Mouse (Mus musculus) G1E (cell line): Measurements from ENCODE around the gene Tma7. TPM values are rescaled to one million over a fixed set of nuclear protein-coding genes. Genes with fewer than 3 reads are reported as not detected.
A peak's percentile ranks its signal among the peaks of the same experiment; 100 is the strongest.

Experiments
- ATAC-seq: 2 replicates; pipeline ENCODE4 v1.8.0; 2016; ENCODE audit warnings: mild to moderate bottlenecking; ENCODE audit not compliant: insufficient number of reproducible peaks, poor library complexity, low FRiP score, severe bottlenecking; ENCODE audit errors: extremely low read depth
- DNase-seq: peaks from one replicate; pipeline ENCODE4 v3.0.0; 2012; ENCODE audit warnings: low spot score
- H3K27me3 ChIP-seq: 2 replicates; pipeline ENCODE4 v1.6.1; 2012; ENCODE audit warnings: mild to moderate bottlenecking, low read length, inconsistent platforms; ENCODE audit not compliant: insufficient read depth
- H3K36me3 ChIP-seq: replicated peaks from 2 replicates; pipeline ENCODE3; 2012; ENCODE audit warnings: mild to moderate bottlenecking, inconsistent platforms
- H3K4me1 ChIP-seq: 2 replicates; pipeline ENCODE4 v1.6.1; 2012; ENCODE audit warnings: low read depth, low read length, inconsistent platforms, mixed read lengths; ENCODE audit not compliant: insufficient read depth
- H3K4me3 ChIP-seq: 2 replicates; pipeline ENCODE4 v1.5.1; 2012; ENCODE audit warnings: low read depth, mild to moderate bottlenecking, inconsistent platforms, low read length, moderate library complexity, mixed read lengths
- H3K9me3 ChIP-seq: replicated peaks from 2 replicates; pipeline ENCODE4 v1.6.1; 2012; ENCODE audit warnings: inconsistent platforms
- CTCF ChIP-seq: IDR thresholded peaks from 2 replicates; pipeline ENCODE4 v1.5.1; 2012; ENCODE audit warnings: low read depth, low read length, inconsistent platforms, mixed read lengths
- GATA1 ChIP-seq: IDR thresholded peaks from 2 replicates; pipeline ENCODE4 v1.6.1; 2012; ENCODE audit warnings: borderline replicate concordance, low read length, inconsistent platforms, mixed read lengths
- GATA2 ChIP-seq: IDR thresholded peaks from 2 replicates; pipeline ENCODE4 v1.6.1; 2012; ENCODE audit warnings: low read depth, low read length, inconsistent platforms, borderline replicate concordance
- POLR2AphosphoS5 ChIP-seq: IDR thresholded peaks from 2 replicates; pipeline ENCODE4 v1.6.1; 2012; ENCODE audit warnings: low read depth, low read length, inconsistent platforms; ENCODE audit not compliant: insufficient replicate concordance
- TAL1 ChIP-seq: conservative IDR thresholded peaks from 2 replicates; pipeline ENCODE4 v1.6.1; 2012; ENCODE audit warnings: low read depth, low read length, inconsistent platforms, mixed read lengths
- polyA plus RNA-seq: library from polyadenylated mRNA; stranded (reverse); fragments of >175 nt; gene quantifications from 2 replicates; pipeline ENCODE4 v1.2.3, GENCODE M21; 2012
- total RNA-seq, 2 experiments: library from RNA; stranded (forward) in 1 of 2; stranded (reverse) in 1 of 2; fragments of 200-1000 nt in 1 of 2; fragments of >200 nt in 1 of 2; fragmentation: Nextera tagmentation in 1 of 2; gene quantifications; 2 replicates each; pipeline ENCODE4 v1.2.3; 2014 to 2017

The Tma7 gene
- total and polyA plus RNA-seq, 3 experiments = 230 to 429 (median 413) TPM

DNA sequence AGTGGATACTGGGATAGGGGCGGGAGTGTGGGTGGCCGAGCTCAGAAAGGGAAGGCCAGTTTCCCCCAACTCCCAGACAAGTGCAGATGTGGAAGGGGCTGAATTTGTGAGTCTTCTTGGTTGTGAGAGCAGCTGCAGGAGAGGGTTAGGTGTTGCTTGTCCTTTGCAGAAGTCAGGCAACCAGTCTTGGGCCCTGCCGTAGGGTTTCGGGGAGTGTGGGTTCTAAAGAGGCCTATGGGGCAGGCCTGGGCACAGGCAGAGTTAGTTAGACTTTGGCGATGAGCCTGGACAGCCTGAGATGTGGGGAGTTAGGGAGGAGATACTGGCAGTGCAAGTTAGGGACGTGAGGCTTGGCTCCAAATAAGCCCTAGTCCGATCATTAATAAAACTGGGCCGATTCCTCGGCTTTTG is 13.9 kb upstream of the Tma7 start:
- TF ChIP-seq CTCF (no peak), GATA1 (no peak), POLR2AphosphoS5 (no peak), GATA2 (no peak), TAL1 (no peak)
- Histone ChIP-seq H3K4me3 (no peak overlapping the region), H3K4me1 (peaks cover 3% of the 10 kb centered on the region; the same call in 1 of the 2 replicates), H3K9me3 (peaks cover 10% of the 10 kb centered on the region), H3K36me3 (peaks cover 21% of the 10 kb centered on the region), H3K27me3 (peaks cover 51% of the 10 kb centered on the region)
- DNase-seq (no peak), ATAC-seq (no peak)

DNA sequence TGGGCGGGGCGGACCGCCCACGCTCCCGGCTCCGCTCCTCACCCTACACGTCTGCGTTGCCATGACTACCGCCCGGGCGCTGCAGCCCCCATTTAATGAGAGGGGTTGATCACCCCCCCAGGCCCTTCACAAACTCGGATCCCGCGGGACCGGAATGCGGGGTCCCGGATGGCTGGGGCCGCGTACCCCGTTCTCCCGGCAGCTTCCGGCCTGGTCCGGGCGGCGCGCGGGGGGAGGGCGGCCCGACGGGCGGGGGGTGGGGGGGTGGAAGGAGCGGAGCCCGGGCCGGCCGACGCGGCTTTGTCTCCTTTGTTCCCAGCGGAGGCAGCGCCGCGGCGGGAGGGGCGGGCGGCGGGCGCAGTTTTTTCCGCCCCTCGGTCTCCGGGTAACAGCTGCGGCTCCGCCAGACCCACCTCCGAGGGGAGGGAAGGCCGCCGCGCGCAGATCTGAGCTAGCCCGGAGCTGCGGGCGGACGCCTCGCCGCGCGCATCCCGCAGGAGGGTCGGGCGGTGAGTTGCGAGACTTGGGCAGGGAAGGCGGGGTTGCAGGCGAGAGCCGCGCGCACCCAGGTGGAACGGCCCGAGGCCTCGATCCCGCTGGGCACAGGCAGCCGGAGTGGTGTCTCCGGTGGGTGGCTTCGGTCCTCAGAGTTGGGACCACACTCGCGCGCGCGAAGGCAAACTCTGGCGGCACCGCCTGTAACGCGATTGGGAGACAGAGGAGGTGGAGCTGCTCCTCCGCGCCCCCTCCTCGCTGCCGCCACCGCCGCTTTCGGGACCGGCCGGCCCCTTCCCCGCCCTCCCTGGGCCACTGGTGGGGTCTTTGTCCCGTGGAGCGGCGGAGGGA is 13.0 kb upstream of the Tma7 start, which contains the start of gene Plxnb1:
TSS of gene Plxnb1 (plus strand) at position 253 of the 846 bp plus-strand sequence.
- peak within 1 kb of the TSS; percentile 13; the same call in 1 of the 2 replicates for H3K4me3 ChIP-seq
- H3K36me3 ChIP-seq = peaks cover 29% of the 10 kb centered on the region
- H3K4me1 ChIP-seq = peaks cover 6% of the 10 kb centered on the region; the same call in 1 of the 2 replicates
- peaks cover 44% of the 10 kb centered on the region for H3K27me3 ChIP-seq
- TF ChIP-seq POLR2AphosphoS5 (no peak), GATA1 (no peak), TAL1 (no peak), CTCF (no peak), GATA2 (no peak)
- DNase-seq (no peak), ATAC-seq (no peak)
- H3K9me3 ChIP-seq = peaks cover 10% of the 10 kb centered on the region

DNA sequence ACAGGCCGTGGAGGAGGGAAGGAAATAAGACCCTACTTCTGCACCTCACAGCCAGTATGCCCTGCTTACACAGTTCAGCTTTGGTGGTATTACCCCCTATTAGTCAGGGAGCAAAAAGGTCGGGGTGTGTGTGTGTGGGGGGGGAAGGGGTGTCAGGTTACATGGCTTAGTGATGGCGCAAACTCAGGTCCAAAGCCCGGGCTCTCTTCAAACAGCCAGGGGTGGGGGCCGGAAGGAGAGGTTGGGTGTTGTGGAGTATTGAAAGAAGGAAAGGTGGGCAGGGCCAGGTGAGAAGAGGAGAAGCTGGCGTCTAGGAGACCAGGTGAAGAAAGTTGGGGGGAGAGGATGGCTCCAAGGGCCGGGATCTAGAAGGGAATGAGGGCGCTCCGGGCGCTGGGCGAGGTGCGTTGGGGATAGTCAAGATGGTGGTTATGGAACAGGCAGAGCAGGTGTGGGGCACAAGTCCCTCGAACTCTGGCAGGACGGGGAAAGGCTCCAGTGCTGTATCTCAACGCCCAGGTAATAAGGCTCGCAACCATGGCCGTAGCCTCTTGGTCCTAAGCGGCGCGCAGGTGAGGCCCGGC is 12.3 kb upstream of the Tma7 start:
- no peak for TF ChIP-seq CTCF
- no peak for TF ChIP-seq GATA2
- no peak for TF ChIP-seq GATA1
- no peak for TF ChIP-seq POLR2AphosphoS5
- no peak for TF ChIP-seq TAL1
- Histone ChIP-seq H3K36me3 (peaks cover 37% of the 10 kb centered on the region), H3K4me3 (peak overlapping the region; percentile 13; the same call in 1 of the 2 replicates), H3K27me3 (peaks cover 39% of the 10 kb centered on the region), H3K4me1 (peaks cover 7% of the 10 kb centered on the region; the same call in 1 of the 2 replicates), H3K9me3 (peaks cover 10% of the 10 kb centered on the region)
- DNase-seq = no peak
- no peak for ATAC-seq

DNA sequence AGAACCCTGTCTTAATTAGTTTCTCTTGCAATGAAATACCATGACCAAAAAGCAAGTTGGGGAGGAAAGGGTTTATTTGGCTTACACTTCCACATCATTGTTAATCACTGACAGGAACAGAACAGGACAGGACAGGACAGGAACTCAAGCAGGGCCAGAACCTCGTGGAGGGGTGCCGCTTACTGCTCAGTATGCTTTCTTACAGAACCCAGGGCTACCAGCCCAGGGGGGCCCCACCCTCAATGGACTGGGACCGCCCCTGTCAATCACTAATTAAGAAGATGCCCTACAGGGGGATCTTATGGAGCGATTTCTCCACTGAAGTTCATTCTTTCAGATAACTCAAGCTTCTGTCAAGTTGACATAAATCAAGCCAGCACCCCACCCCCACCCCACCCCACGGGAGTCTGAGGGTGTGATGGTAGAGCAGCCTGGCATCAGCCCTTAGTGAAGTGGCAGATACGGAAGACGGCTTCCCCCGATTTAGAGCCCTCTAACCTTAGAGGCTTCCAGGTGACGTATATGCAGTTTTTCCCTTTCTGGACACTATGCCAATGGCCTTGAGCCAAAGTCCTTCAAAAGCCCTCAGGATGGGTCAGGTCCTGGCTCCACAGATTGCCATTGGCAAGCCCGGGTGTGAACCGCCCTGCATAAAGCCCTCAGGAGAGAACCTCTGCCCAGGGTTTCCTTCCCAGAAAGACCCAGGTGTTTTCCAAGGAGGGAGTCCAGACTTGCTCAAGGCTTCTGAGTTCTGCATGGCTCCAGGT is 11.6 kb upstream of the Tma7 start:
- peaks cover 7% of the 10 kb centered on the region; the same call in 1 of the 2 replicates for H3K4me1 ChIP-seq
- ATAC-seq = no peak
- H3K36me3 ChIP-seq = peaks cover 43% of the 10 kb centered on the region
- no peak for TF ChIP-seq TAL1
- peaks cover 10% of the 10 kb centered on the region for H3K9me3 ChIP-seq
- H3K27me3 ChIP-seq = peaks cover 36% of the 10 kb centered on the region
- DNase-seq = no peak
- H3K4me3 ChIP-seq = no peak overlapping the region

DNA sequence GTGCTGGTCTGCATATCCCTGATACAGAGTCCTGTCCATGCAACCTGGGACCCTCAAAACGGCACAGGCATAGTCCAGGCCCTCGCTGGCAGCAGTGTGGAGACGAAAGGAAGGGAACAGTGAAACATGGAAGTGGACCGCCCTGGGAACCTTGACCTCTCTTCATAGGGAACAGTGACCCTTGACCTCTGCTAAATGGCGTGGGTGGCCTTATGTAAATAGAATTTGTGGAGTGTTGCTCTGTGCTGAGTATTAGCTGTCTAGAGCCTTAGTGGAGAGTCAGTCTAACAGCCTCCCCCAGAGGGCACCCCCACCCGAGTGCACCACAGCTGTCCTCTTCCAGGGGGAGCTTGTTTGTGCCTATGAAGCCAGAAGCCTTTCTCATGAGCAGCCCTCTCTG is 10.4 kb upstream of the Tma7 start:
- H3K4me3 ChIP-seq = no peak overlapping the region
- ATAC-seq (no peak), DNase-seq (no peak)
- no peak for TF ChIP-seq GATA1
- TF ChIP-seq GATA2 = no peak
- TF ChIP-seq CTCF = no peak
- TF ChIP-seq POLR2AphosphoS5 = no peak
- no peak for TF ChIP-seq TAL1
- peaks cover 33% of the 10 kb centered on the region for H3K27me3 ChIP-seq
- H3K36me3 ChIP-seq = peaks cover 54% of the 10 kb centered on the region
- H3K9me3 ChIP-seq = peaks cover 10% of the 10 kb centered on the region
- peaks cover 10% of the 10 kb centered on the region; the same call in 1 of the 2 replicates for H3K4me1 ChIP-seq

DNA sequence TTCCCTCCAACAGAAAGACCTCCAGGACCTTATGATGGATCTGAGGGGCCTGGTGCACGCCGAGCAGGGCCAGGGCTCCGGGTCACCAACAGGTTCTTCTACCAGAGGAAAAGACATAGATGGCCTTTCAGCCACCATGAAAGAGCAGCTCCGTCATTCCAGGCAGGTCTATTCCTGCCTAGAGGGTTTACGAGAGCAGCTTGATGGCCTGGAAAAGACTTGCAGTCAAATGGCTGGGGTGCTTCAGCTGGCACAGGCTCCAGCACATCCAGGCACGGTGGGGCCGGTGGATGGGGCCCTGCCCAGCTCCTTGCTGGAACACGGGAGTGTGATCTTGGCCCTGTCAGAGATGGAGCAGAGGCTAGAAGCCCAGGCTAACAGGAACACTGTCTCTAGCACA is 9.4 kb upstream of the Tma7 start:
- TF ChIP-seq CTCF (no peak), GATA2 (no peak), POLR2AphosphoS5 (no peak), TAL1 (no peak)
- Histone ChIP-seq H3K36me3 (peaks cover 64% of the 10 kb centered on the region), H3K4me1 (peaks cover 13% of the 10 kb centered on the region; the same call in 1 of the 2 replicates), H3K27me3 (peaks cover 26% of the 10 kb centered on the region), H3K4me3 (no peak overlapping the region), H3K9me3 (peaks cover 10% of the 10 kb centered on the region)
- ATAC-seq (no peak), DNase-seq (no peak)
